Mouse (Mus musculus) heart, postnatal 0 days (tissue): Measurements from ENCODE around the gene Crlf1. TPM values are rescaled to one million over a fixed set of nuclear protein-coding genes. Genes with fewer than 3 reads are reported as not detected.
A peak's percentile ranks its signal among the peaks of the same experiment; 100 is the strongest.

Experiments used
- ATAC-seq: fragments of 200-750 bp; cut with Nextera tagmentation; 2 replicates; pipeline ENCODE4 v1.8.0; 2017; ENCODE audit warnings: low read depth, moderate number of reproducible peaks, moderate library complexity; ENCODE audit not compliant: insufficient read depth
- DNase-seq: peaks from one replicate; pipeline ENCODE4 v3.0.0-alpha.2; 2016; ENCODE audit warnings: low spot score
- H3K27ac ChIP-seq: fragments of 300-500 bp; sonication (generic); 2 replicates; pipeline ENCODE4 v1.5.1; 2014; ENCODE audit warnings: low read depth, mild to moderate bottlenecking
- H3K27me3 ChIP-seq: fragments of 300-500 bp; sonication (generic); 2 replicates; pipeline ENCODE4 v1.6.1; 2014; ENCODE audit warnings: low read length, mixed read lengths; ENCODE audit not compliant: control insufficient read depth, insufficient read depth
- H3K36me3 ChIP-seq: fragments of 300-500 bp; sonication (generic); replicated peaks from 2 replicates; pipeline ENCODE4 v1.6.1; 2014; ENCODE audit warnings: low read length, mixed read lengths; ENCODE audit not compliant: control insufficient read depth, insufficient read depth
- H3K4me1 ChIP-seq: fragments of 300-500 bp; sonication (generic); 2 replicates; pipeline ENCODE4 v1.6.1; 2014; ENCODE audit warnings: antibody characterized with exemption; ENCODE audit not compliant: control insufficient read depth, insufficient read depth
- H3K4me2 ChIP-seq: fragments of 300-500 bp; sonication (generic); 2 replicates; pipeline ENCODE4 v1.6.1; 2014; ENCODE audit warnings: low read depth, mild to moderate bottlenecking, low read length, moderate library complexity
- H3K4me3 ChIP-seq: fragments of 300-500 bp; sonication (generic); 2 replicates; pipeline ENCODE4 v1.5.1; 2014; ENCODE audit warnings: low read depth, low read length
- H3K9ac ChIP-seq: fragments of 300-500 bp; sonication (generic); replicated peaks from 2 replicates; pipeline ENCODE4 v1.6.1; 2014; ENCODE audit warnings: low read depth, low read length, mixed read lengths
- H3K9me3 ChIP-seq: fragments of 300-500 bp; sonication (generic); replicated peaks from 2 replicates; pipeline ENCODE4 v1.6.1; 2016; ENCODE audit warnings: low read length; ENCODE audit not compliant: control insufficient read depth
- CTCF ChIP-seq: IDR thresholded peaks from 2 replicates; pipeline ENCODE4 v1.5.1; 2016; ENCODE audit warnings: antibody characterized with exemption, control low read depth, low read depth
- EP300 ChIP-seq: IDR thresholded peaks from 2 replicates; pipeline ENCODE4 v1.6.1; 2016; ENCODE audit warnings: antibody characterized with exemption, low read depth
- WGBS: fragments of 180-500 bp; shearing (Covaris S2); extraction: QIAGEN DNeasy Blood & Tissue Kit; methylation state at CpG from one replicate; pipeline ENCODE4 v1.1.7; 2014; 5-methylcytosine and 5-hydroxymethylcytosine counted together
- polyA plus RNA-seq: library from polyadenylated mRNA; unstranded; fragments of >200 nt; fragmentation: Nextera tagmentation; extraction: Ambion mirVana; gene quantifications from 2 replicates; pipeline ENCODE4 v1.2.1, GENCODE M21; 2015
- total RNA-seq: library from RNA; depleted of rRNA; stranded (reverse); fragments of >200 nt; gene quantifications from 2 replicates; pipeline ENCODE4 v1.2.3, GENCODE M21; 2014; ENCODE audit warnings: low replicate concordance

Gene Crlf1
- total and polyA plus RNA-seq, 2 experiments from 2014 or later, result 0.16 TPM; not detected in 1

DNA sequence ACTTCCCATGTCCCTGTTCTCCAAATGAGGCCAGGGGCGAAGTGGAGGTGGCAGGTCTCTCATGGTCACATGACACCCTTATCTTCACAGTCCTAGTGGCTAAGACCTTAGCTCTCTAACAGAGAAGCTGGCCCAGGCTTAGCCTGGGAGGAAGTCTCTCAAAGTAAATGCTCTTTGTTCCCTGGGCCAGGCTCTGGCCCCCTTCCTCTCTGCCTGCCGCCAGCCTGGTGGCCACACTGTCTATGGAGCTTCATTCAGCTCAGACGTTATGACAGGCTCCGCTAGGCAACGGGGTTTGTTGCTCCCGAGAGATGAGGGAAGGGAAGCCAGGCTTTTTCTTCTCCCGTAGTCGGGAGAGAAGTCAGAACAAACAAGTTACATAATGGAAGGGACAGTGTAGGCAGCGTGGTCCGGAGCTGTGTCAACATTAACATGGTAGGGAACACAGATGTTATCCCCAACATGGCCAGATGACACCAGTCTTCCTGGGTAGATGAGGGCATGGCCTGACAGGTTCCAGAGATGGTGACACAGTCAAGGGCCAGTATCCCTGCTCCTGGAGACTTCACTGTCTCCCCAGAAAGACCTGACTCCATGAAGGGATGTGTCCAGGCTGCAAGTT lies 23.6 kb upstream of the Crlf1 start:
- H3K27ac ChIP-seq, result peak overlapping the region; percentile 28; the same call in 1 of the 2 replicates

DNA sequence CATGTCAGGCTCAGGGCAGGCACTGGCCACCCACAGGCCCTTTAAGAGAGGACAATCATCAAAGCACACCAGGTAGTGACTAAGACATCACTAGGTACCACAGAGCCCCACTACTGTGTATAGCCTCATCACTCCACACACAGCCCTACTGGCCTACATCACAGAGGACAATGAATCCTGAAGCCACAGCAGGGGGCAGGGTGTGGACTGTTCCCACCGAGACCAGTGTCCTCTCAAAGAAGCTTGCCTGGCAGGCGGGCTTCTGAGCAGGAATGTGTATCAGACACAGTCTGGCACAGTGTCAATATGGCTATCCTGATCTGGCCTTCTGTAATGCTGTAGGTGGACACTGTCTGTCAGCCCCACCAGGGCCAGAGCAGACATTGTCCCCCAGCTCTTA lies 23.0 kb upstream of the Crlf1 start:
- Histone ChIP-seq H3K9me3 (no peaks in the 10 kb centered on the region), H3K9ac (no peak overlapping the region), H3K4me2 (no peak overlapping the region), H3K27me3 (no peaks in the 10 kb centered on the region), H3K4me1 (peaks cover 42% of the 10 kb centered on the region), H3K4me3 (no peak overlapping the region), H3K27ac (no peak overlapping the region), H3K36me3 (no peaks in the 10 kb centered on the region)
- 30% methylated on average over 2 of the region's 2 CpGs for WGBS
- no peak for TF ChIP-seq EP300
- no peak for TF ChIP-seq CTCF
- DNase-seq, result no peak
- no peak for ATAC-seq

More for the DNA sequence above, 23.6 kb upstream of the Crlf1 start:
- Histone ChIP-seq H3K4me2 (no peak overlapping the region), H3K4me3 (no peak overlapping the region), H3K36me3 (no peaks in the 10 kb centered on the region), H3K27me3 (no peaks in the 10 kb centered on the region), H3K9ac (0 out of 2 replicates have a peak overlapping the region, but pooled peaks have one; percentile 12), H3K4me1 (peaks cover 42% of the 10 kb centered on the region), H3K9me3 (no peaks in the 10 kb centered on the region)
- WGBS, result 27% methylated on average over 10 of the region's 10 CpGs
- TF ChIP-seq CTCF (no peak), EP300 (no peak)
- DNase-seq, result no peak
- ATAC-seq, result peak; percentile 59

DNA sequence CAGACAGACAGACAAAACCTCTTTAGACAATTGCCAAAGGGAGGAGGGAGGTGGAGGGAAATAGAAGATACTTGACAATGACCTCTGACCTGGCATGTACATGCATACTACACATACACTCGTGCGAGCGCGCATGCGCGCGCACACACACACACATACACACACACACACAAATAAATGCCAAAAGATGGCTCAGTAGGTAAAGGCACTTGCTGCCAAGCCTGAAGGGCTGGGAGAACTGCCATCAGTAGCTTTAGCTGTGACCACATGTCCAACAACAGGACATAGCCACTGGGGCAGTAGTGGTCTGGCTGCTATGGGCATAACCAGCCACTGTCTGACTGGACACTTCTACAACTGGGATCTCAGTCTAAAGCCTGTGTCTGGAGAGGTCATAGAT lies 21.1 kb upstream of the Crlf1 start:
- ATAC-seq (no peak), DNase-seq (no peak)
- Histone ChIP-seq H3K27me3 (no peaks in the 10 kb centered on the region), H3K36me3 (no peaks in the 10 kb centered on the region), H3K9ac (no peak overlapping the region), H3K4me3 (no peak overlapping the region), H3K4me1 (peaks cover 44% of the 10 kb centered on the region), H3K9me3 (no peaks in the 10 kb centered on the region), H3K27ac (no peak overlapping the region), H3K4me2 (no peak overlapping the region)
- WGBS, result over 99% methylated on average over 7 of the region's 7 CpGs
- no peak for TF ChIP-seq EP300
- no peak for TF ChIP-seq CTCF

DNA sequence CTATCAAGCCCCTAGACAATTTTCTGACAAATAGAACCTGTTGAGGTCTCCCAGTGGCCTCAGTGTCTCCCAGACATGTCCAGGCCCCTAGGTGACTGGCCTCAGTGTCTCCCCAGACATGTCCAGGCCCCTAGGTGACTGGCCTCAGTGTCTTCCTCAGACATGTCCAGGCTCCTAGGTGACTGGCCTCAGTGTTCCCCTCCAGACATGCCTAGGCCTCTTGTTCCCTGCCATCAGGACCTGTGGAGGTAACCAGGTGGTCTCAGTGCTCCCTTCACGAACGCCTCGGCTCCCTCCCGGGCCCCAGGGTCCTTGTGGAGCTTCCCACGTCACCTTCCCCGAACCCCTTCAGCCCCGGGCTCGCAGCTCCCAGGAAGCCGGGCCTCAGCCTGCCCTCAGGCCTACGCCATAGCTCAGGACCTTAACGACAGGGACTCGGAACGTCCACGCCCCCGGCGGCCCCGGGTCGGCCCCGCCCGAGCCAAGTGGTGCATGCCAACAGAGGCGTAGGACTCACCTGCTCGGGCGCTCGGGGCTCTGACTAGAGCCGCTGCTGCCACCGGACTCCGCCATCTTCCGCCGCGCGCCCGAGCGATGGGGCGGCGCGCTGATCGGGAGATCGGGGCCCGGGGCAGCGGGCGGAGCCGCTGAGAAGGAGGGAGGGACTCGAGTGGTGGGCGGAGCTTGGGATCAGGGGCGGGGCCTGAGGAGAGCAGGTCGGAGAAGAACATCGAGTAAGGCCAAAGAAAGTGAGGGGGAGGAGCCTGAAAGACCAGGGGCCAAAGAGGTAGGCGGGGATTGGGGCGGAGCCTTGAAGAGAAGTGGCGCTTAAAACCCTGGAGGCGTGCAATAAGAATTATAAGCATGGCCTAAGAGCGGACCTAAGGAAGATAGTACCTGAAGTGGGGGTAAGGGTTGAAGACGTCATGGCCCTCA lies 16.4 kb upstream of the Crlf1 start, which contains the start of gene Klhl26:
Gene Klhl26 (minus strand): TSS at position 636 of the 936 bp plus-strand sequence.
- Histone ChIP-seq H3K4me2 (peak within 1 kb of the TSS; percentile 85), H3K36me3 (no peaks in the 10 kb centered on the region), H3K4me3 (peak within 1 kb of the TSS; percentile 82), H3K9me3 (no peaks in the 10 kb centered on the region), H3K9ac (peak within 1 kb of the TSS; percentile 76), H3K27ac (no peak within 1 kb of the TSS), H3K4me1 (peaks cover 14% of the 10 kb centered on the region), H3K27me3 (peaks cover 8% of the 10 kb centered on the region; the same call in 1 of the 2 replicates)
- no peak for TF ChIP-seq CTCF
- TF ChIP-seq EP300, result no peak
- peak; percentile 94 for ATAC-seq
- DNase-seq, result peak; percentile 88
- WGBS, result under 1% methylated on average over 53 of the region's 53 CpGs

DNA sequence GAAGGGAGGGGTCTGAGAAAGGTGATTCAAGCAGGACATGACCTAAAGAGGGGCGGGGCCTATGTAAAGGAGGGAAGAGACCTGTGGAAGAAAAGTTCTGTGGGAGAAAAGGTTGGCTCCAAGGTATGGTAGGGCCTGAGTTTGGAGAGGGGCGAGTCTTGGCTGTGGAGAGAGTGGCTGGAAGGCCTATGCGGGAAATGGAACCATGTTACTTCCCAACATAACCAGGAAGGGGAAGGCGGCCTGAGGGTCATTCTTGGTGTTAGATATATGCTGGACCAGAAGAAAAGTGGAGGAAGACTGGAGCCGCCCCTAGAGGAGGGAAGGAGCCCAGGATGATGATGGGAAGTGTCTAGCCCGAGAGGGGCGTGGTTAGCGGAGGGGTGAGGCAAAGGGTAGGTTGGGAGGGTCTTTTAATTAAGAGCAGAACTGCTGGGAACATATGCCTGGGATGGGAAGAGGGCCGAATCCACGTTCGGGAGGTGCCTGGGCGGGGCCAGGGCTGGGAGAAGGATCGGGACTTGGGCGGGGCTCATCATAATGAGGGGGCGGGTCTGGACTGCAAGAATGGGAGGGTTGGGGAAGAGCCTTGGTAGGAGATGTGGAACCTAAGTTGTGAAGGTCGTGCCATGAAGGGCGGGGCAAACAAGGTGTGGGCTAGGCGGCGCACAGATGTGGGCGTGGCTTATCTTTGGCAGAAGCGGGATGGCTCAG lies 15.5 kb upstream of the Crlf1 start:
- Histone ChIP-seq H3K4me3 (peak overlapping the region; percentile 82), H3K9ac (no peak overlapping the region), H3K36me3 (no peaks in the 10 kb centered on the region), H3K9me3 (no peaks in the 10 kb centered on the region), H3K27me3 (peaks cover 17% of the 10 kb centered on the region; the same call in 1 of the 2 replicates), H3K4me1 (peaks cover 14% of the 10 kb centered on the region), H3K27ac (no peak overlapping the region), H3K4me2 (peak overlapping the region; percentile 85)
- TF ChIP-seq CTCF (no peak), EP300 (no peak)
- 3% methylated on average over 20 of the region's 21 CpGs for WGBS
- ATAC-seq (peak; percentile 12; the same call in 1 of the 2 replicates), DNase-seq (no peak)
